Mouse (Mus musculus) kidney, embryonic 16.5 days (tissue): ENCODE data around the gene Cnksr3. TPM values are rescaled to one million over a fixed set of nuclear protein-coding genes. Genes with fewer than 3 reads are reported as not detected.

Experiments used
- ATAC-seq: fragments of 200-750 bp; cut with Nextera tagmentation; 2 replicates; pipeline ENCODE4 v1.8.0; 2017; ENCODE audit warnings: moderate TSS enrichment; ENCODE audit not compliant: low FRiP score, low TSS enrichment
- H3K27ac ChIP-seq: fragments of 300-500 bp; sonication (generic); 2 replicates; pipeline ENCODE4 v1.5.1; 2014; ENCODE audit warnings: low read length
- H3K27me3 ChIP-seq: fragments of 300-500 bp; sonication (generic); 2 replicates; pipeline ENCODE4 v1.6.1; 2014; ENCODE audit warnings: low read length, control low read depth, mixed read lengths; ENCODE audit not compliant: insufficient read depth
- H3K36me3 ChIP-seq: fragments of 300-500 bp; sonication (generic); 2 replicates; pipeline ENCODE4 v1.6.1; 2014; ENCODE audit warnings: low read length, control low read depth, mixed read lengths; ENCODE audit not compliant: insufficient read depth
- H3K4me1 ChIP-seq: fragments of 300-500 bp; sonication (generic); 2 replicates; pipeline ENCODE4 v1.6.1; 2014; ENCODE audit warnings: low read length, control low read depth, mixed read lengths; ENCODE audit not compliant: insufficient read depth
- H3K4me2 ChIP-seq: fragments of 300-500 bp; sonication (generic); replicated peaks from 2 replicates; pipeline ENCODE4 v1.6.1; 2014; ENCODE audit warnings: low read depth, low read length
- H3K4me3 ChIP-seq: fragments of 300-500 bp; sonication (generic); 2 replicates; pipeline ENCODE4 v1.5.1; 2014; ENCODE audit warnings: mild to moderate bottlenecking, low read length
- H3K9ac ChIP-seq: fragments of 300-500 bp; sonication (generic); replicated peaks from 2 replicates; pipeline ENCODE4 v1.6.1; 2014; ENCODE audit warnings: low read length
- H3K9me3 ChIP-seq: fragments of 300-500 bp; sonication (generic); 2 replicates; pipeline ENCODE4 v1.6.1; 2016; ENCODE audit warnings: low read length, control low read depth
- WGBS: fragments of 180-500 bp; shearing (Covaris S2); extraction: QIAGEN DNeasy Blood & Tissue Kit; methylation state at CpG from one replicate; pipeline ENCODE4 v1.1.7; 2014; 5-methylcytosine and 5-hydroxymethylcytosine counted together
- polyA plus RNA-seq: library from polyadenylated mRNA; unstranded; fragments of >200 nt; fragmentation: Nextera tagmentation; extraction: Ambion mirVana; gene quantifications from 2 replicates; pipeline ENCODE4 v1.2.1, GENCODE M21; 2015

Cnksr3 gene
- polyA plus RNA-seq, 1 experiment from 2014 or later, result 18.5 TPM

GRCm38 (mm10) chr10:7117785-7118184 is 94.3 kb downstream of the Cnksr3 start:
- Histone ChIP-seq H3K9ac (no peak overlapping the region), H3K9me3 (no peaks in the 10 kb centered on the region), H3K4me3 (no peak overlapping the region), H3K4me1 (peaks cover 22% of the 10 kb centered on the region), H3K4me2 (no peak overlapping the region), H3K36me3 (peaks cover 24% of the 10 kb centered on the region), H3K27ac (peak overlapping the region; percentile 89), H3K27me3 (no peaks in the 10 kb centered on the region)
- WGBS, result 19% methylated on average over 7 of the region's 7 CpGs
- ATAC-seq, result peak; percentile 91

DNA sequence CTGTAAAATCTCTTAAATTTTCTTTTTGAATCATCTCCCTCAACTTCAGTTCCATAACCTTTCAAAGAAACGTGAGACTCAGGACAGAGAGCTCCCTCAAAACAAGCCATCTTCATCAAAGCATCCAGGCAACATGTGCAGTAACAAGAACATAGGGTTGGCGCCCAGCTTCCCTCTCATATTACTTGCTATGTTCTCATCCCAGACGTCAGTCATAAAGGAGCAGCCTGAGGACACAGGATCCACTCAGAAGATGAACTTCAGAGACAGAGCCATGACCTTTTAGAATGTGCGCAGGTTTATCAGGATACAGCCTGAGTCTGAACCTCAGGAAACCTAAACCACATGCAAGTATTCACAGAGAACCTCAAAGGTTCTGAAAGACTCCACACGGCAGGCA is 97.2 kb downstream of the Cnksr3 start:
- no peak overlapping the region for H3K9ac ChIP-seq
- H3K27ac ChIP-seq, result no peak overlapping the region
- peaks cover 11% of the 10 kb centered on the region for H3K36me3 ChIP-seq
- no peaks in the 10 kb centered on the region for H3K9me3 ChIP-seq
- no peak for ATAC-seq
- no peak overlapping the region for H3K4me2 ChIP-seq
- peaks cover 22% of the 10 kb centered on the region for H3K4me1 ChIP-seq
- WGBS, result 66% methylated on average over 5 of the region's 5 CpGs
- no peak overlapping the region for H3K4me3 ChIP-seq
- H3K27me3 ChIP-seq, result no peaks in the 10 kb centered on the region

DNA sequence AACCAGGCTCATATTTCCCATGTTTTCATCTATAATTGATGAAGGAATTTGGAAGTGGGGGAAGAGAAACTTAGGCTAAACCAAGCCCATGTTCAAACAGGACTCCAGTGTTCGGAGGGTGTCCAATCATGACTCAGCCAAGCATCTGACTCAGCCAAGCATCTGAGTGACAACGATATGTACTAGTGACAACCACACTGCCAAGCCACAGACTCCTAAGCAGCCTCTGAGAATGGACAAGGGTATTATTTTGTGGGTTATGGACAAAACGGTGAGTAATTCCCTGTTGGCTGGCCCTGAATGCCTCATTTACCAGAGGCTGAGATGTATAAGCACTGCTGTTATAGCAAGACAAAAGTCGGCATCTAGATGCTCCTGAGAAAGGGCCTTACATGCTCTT is 98.3 kb downstream of the Cnksr3 start:
- Histone ChIP-seq H3K27me3 (no peaks in the 10 kb centered on the region), H3K4me2 (no peak overlapping the region), H3K4me3 (no peak overlapping the region), H3K4me1 (peaks cover 15% of the 10 kb centered on the region), H3K27ac (no peak overlapping the region), H3K9ac (no peak overlapping the region), H3K36me3 (0 out of 2 replicates have a peak, but pooled peaks cover 5% of the 10 kb centered on the region), H3K9me3 (no peaks in the 10 kb centered on the region)
- 88% methylated on average over 4 of the region's 4 CpGs for WGBS
- ATAC-seq, result no peak

DNA sequence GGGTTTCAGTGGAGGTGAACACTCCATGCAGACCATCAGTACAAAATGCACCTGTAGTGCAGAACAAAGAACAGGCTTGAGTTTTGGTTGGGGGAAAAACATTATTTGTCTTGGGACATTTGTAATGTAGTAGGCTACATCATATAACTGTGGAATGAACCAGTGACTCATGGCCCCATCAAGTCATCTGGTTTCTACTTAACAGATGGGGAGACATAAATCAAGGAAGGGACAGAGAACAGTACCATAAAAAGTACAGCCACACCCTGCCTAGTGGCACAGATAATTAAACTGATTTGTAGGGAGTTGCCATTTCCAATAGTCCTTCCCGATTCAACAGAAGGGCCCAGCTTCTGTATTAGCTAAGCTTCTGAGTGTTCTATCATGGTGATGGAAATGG is 98.9 kb downstream of the Cnksr3 start:
- no peak for ATAC-seq
- Histone ChIP-seq H3K27me3 (no peaks in the 10 kb centered on the region), H3K4me1 (peaks cover 9% of the 10 kb centered on the region), H3K4me3 (no peak overlapping the region), H3K4me2 (no peak overlapping the region), H3K9ac (no peak overlapping the region), H3K27ac (no peak overlapping the region), H3K36me3 (0 out of 2 replicates have a peak, but pooled peaks cover 5% of the 10 kb centered on the region), H3K9me3 (no peaks in the 10 kb centered on the region)
- WGBS, result 11% methylated on average over 1 of the region's 1 CpGs

GRCm38 (mm10) chr10:7111462-7112000 is 100.5 kb downstream of the Cnksr3 start:
- WGBS, result 90% methylated on average over 6 of the region's 6 CpGs
- 0 out of 2 replicates have a peak, but pooled peaks cover 2% of the 10 kb centered on the region for H3K36me3 ChIP-seq
- ATAC-seq, result no peak

GRCm38 (mm10) chr10:7103872-7104271 is 108.2 kb downstream of the Cnksr3 start:
- no peak for ATAC-seq

More at GRCm38 (mm10) chr10:7111462-7112000, 100.5 kb downstream of the Cnksr3 start:
- Histone ChIP-seq H3K4me2 (no peak overlapping the region), H3K27me3 (no peaks in the 10 kb centered on the region), H3K9me3 (no peaks in the 10 kb centered on the region), H3K4me1 (0 out of 2 replicates have a peak, but pooled peaks cover 3% of the 10 kb centered on the region), H3K4me3 (no peak overlapping the region), H3K9ac (no peak overlapping the region), H3K27ac (no peak overlapping the region)

GRCm38 (mm10) chr10:7077971-7078370 is 134.1 kb downstream of the Cnksr3 start:
- Histone ChIP-seq H3K36me3 (no peaks in the 10 kb centered on the region), H3K4me1 (peaks cover 8% of the 10 kb centered on the region), H3K4me3 (no peak overlapping the region), H3K27me3 (no peaks in the 10 kb centered on the region), H3K27ac (no peak overlapping the region), H3K9ac (no peak overlapping the region), H3K4me2 (no peak overlapping the region), H3K9me3 (no peaks in the 10 kb centered on the region)
- ATAC-seq, result no peak
- 81% methylated on average over 1 of the region's 1 CpGs for WGBS

More at GRCm38 (mm10) chr10:7103872-7104271, 108.2 kb downstream of the Cnksr3 start:
- Histone ChIP-seq H3K4me3 (no peak overlapping the region), H3K27ac (no peak overlapping the region), H3K9ac (no peak overlapping the region), H3K4me2 (no peak overlapping the region), H3K36me3 (no peaks in the 10 kb centered on the region), H3K9me3 (no peaks in the 10 kb centered on the region), H3K27me3 (no peaks in the 10 kb centered on the region), H3K4me1 (no peaks in the 10 kb centered on the region)
- WGBS, result 56% methylated on average over 1 of the region's 1 CpGs

DNA sequence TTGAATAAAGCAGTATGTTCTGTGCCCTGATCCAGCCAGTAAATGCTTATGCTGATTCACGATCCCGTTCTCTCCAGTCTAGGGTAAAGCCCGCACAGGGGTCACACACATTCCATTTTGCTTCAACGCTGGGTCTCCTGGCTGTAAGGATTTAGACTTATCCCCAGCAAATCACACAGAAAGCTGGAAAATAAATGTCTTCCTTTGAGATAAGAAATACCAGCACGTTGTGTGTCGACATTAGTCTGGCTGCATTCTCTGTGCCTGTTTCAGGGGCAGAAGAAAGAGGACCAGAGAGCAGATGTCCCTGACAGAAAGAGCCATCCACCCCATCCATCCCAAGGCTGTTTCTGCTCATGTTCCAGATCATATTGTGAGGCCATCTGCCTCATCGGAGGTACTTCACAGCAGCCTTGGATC is 134.6 kb downstream of the Cnksr3 start:
- no peaks in the 10 kb centered on the region for H3K9me3 ChIP-seq
- peak overlapping the region; percentile 9; the same call in 1 of the 2 replicates for H3K9ac ChIP-seq
- 52% methylated on average over 7 of the region's 7 CpGs for WGBS
- no peaks in the 10 kb centered on the region for H3K36me3 ChIP-seq
- no peak overlapping the region for H3K4me3 ChIP-seq
- H3K27me3 ChIP-seq, result no peaks in the 10 kb centered on the region
- peaks cover 8% of the 10 kb centered on the region for H3K4me1 ChIP-seq
- 0 out of 2 replicates have a peak overlapping the region, but pooled peaks have one; percentile 15 for H3K4me2 ChIP-seq
- H3K27ac ChIP-seq, result peak overlapping the region; percentile 68
- 0 out of 2 replicates have a peak, but pooled peaks have one; percentile 55 for ATAC-seq

- WGBS, result 25% methylated on average over 7 of the region's 8 CpGs
- peaks cover 8% of the 10 kb centered on the region for H3K4me1 ChIP-seq
- H3K9me3 ChIP-seq, result no peaks in the 10 kb centered on the region
- peak overlapping the region; percentile 20 for H3K4me3 ChIP-seq
- peak overlapping the region; percentile 83 for H3K27ac ChIP-seq
- H3K4me2 ChIP-seq, result peak overlapping the region; percentile 42
- no peaks in the 10 kb centered on the region for H3K27me3 ChIP-seq
- peak; percentile 87 for ATAC-seq
- peak overlapping the region; percentile 48 for H3K9ac ChIP-seq
- no peaks in the 10 kb centered on the region for H3K36me3 ChIP-seq
These were observed 135.3 kb downstream of the Cnksr3 start for GRCm38 (mm10) chr10:7076662-7077211.

DNA sequence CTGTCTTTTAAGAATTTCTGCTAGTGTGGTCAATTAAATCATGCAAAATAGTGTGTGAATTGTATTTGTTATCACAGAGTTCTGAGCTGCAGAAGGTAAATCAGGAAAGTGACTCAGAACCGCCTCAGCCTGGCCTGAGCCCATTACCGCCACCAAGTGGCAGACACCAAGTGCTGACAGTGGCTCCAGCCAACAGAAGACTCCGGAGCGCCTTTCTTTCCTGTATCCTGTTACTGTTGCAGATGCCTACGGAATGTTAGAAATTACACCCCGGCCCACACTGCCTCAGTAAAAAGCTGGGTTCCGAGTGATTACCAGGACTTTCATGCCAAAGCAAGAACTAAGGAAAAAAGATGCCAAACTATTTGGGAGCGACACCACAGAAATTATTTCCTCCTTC is 135.8 kb downstream of the Cnksr3 start:
- Histone ChIP-seq H3K4me1 (peaks cover 8% of the 10 kb centered on the region), H3K36me3 (no peaks in the 10 kb centered on the region), H3K4me3 (peak overlapping the region; percentile 20), H3K27me3 (no peaks in the 10 kb centered on the region), H3K9me3 (no peaks in the 10 kb centered on the region), H3K27ac (peak overlapping the region; percentile 83), H3K4me2 (peak overlapping the region; percentile 42), H3K9ac (peak overlapping the region; percentile 48)
- WGBS, result 6% methylated on average over 8 of the region's 8 CpGs
- ATAC-seq, result peak; percentile 89
